Mouse (Mus musculus) bone marrow macrophage, adult 2 months (primary cell): ENCODE results near the gene Fosb.

ENCODE experiments used
- CTCF ChIP-seq: IDR thresholded peaks from 2 replicates; pipeline ENCODE4 v1.5.1; 2012; ENCODE audit warnings: low read depth, mild to moderate bottlenecking, low read length, moderate library complexity
- POLR2A ChIP-seq: IDR thresholded peaks from 2 replicates; pipeline ENCODE4 v1.6.1; 2012; ENCODE audit warnings: mild to moderate bottlenecking, low read depth, low read length, borderline replicate concordance

DNA sequence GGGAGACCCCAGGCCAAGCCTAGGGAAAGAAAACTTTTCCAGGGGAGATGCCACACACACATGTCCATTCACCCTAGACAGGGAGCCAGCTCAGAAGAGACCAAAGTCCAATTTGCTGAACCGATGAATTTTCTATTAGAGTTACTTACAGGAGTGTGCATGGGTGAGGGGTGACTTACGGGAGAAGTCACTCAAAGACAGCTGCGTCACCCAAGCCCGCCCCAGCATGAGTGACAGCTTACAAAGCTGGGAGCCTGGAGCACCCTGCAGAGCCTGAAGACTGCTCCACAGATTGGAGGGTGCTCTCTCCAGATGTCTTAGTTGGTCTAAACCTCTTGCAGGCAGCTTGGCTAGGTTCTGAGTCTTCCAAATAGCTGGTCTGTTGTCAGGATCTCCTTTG is 2.1 kb upstream of the Fosb start:
- no peak for TF ChIP-seq POLR2A
- TF ChIP-seq CTCF, result no peak
